8 mouse cellular contexts compared by ENCODE assay signal in the genomic region with DNA sequence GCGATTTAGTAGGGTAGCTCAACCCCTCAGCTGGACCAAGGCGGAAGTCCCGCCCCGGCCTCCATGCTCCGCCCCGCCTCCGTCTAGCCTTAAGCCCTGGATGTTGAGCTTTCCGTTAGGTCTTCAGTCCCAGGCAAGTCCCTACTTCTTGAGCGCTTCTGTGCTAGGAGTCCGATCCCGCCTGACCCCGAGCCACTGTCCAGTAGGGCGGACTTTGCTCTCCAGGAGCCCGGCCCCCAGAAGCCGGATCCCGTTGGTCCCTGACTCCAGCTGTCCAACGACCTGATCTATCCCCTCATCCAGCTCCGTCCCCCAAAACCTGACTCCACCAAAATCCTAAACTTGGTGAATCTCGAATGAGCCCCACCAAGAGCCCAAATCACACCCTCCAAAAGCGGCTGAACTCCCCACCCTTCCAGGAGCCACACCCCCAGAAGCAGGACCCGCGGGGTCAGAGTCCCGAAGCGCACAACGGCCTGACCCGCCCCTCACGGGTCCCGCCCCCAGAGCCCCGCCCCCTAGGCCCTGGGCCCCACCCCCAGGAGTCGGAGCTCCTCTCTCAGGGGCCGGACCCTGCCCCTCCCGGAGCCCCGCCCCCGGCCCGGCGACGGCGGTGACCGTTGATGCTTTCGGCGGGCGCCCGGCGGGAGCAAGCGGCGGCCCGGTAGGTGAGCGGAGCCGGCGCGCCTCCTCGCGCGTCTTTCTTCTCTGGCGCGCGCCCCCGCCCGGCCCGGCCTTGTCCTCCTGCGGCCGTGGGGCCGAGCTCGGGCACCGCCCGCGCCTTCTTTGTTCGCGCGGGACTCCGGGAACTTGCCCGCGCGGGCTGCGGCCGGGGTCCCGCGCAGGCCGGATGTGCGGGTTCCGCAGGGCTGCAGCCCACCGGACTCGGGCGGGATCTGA. TPM values are rescaled to one million over a fixed set of nuclear protein-coding genes. Genes with fewer than 3 reads are reported as not detected.
DNase-seq lines count a peak whose midpoint lies in the region; ATAC-seq and TF ChIP-seq lines count a peak whose summit lies in the region.

TSS of gene Rgs12 (plus strand) at position 585 of the 900 bp plus-strand sequence.

- no peaks in the 10 kb centered on the region for H3K36me3 ChIP-seq in ES-Bruce4 (ENCODE audit: control insufficient read depth, insufficient read depth, low read length, poor library complexity, severe bottlenecking)
- H3K36me3 ChIP-seq in forebrain, embryonic 13.5 days (ENCODE audit: poor library complexity, severe bottlenecking): peaks cover 16% of the 10 kb centered on the region
- no peaks in the 10 kb centered on the region for H3K36me3 ChIP-seq in lung, embryonic 15.5 days

- no peak within 1 kb of the TSS for H3K27ac ChIP-seq in ES-Bruce4 (ENCODE audit: insufficient read depth, low read length)
- H3K27ac ChIP-seq in forebrain, embryonic 13.5 days: peak within 1 kb of the TSS; percentile 94
- H3K27ac ChIP-seq in lung, embryonic 15.5 days: peak within 1 kb of the TSS; percentile 88
- H3K27ac ChIP-seq in olfactory bulb, adult 2 months (ENCODE audit: insufficient read depth, low read depth, low read length): peak within 1 kb of the TSS; percentile 38; the same call in 1 of the 2 replicates

- H3K4me3 ChIP-seq in ES-Bruce4 (ENCODE audit: low read depth, low read length): peak within 1 kb of the TSS; percentile 92
- peak within 1 kb of the TSS; percentile 88 for H3K4me3 ChIP-seq in forebrain, embryonic 13.5 days
- H3K4me3 ChIP-seq in lung, embryonic 15.5 days: peak within 1 kb of the TSS; percentile 96
- peak within 1 kb of the TSS; percentile 71 for H3K4me3 ChIP-seq in olfactory bulb, adult 2 months (ENCODE audit: insufficient read depth, low read depth, low read length)

- peak within 1 kb of the TSS; percentile 79 for H3K4me2 ChIP-seq in forebrain, embryonic 13.5 days
- peak within 1 kb of the TSS; percentile 82 for H3K4me2 ChIP-seq in lung, embryonic 15.5 days

- no peak for TF ChIP-seq EP300 in ES-Bruce4 (IDR thresholded peaks at IDR 0.05; ENCODE audit: insufficient read depth, low read depth, low read length)

- no peaks in the 10 kb centered on the region for H3K4me1 ChIP-seq in ES-Bruce4 (ENCODE audit: control insufficient read depth, insufficient read depth, low read length)
- peaks cover 35% of the 10 kb centered on the region for H3K4me1 ChIP-seq in forebrain, embryonic 13.5 days
- peaks cover 19% of the 10 kb centered on the region for H3K4me1 ChIP-seq in lung, embryonic 15.5 days
- peaks cover 18% of the 10 kb centered on the region; the same call in 1 of the 2 replicates for H3K4me1 ChIP-seq in olfactory bulb, adult 2 months (ENCODE audit: control insufficient read depth, insufficient read depth, low read length)

- no peak for TF ChIP-seq CTCF in ES-Bruce4 (IDR thresholded peaks at IDR 0.05; ENCODE audit: low read depth, low read length)
- no peak for TF ChIP-seq CTCF in olfactory bulb, adult 2 months (IDR thresholded peaks at IDR 0.05; ENCODE audit: insufficient read depth, low read depth, low read length)

- TF ChIP-seq POLR2A in ES-Bruce4 (IDR thresholded peaks at IDR 0.05; ENCODE audit: insufficient read depth, low read length): no peak
- no peak for TF ChIP-seq POLR2A in olfactory bulb, adult 2 months (IDR thresholded peaks at IDR 0.05; ENCODE audit: insufficient read depth, low read depth, low read length)

- WGBS in forebrain, embryonic 13.5 days: under 1% methylated on average over 82 of the region's 84 CpGs
- WGBS in large intestine, adult 2 months: under 1% methylated on average over 83 of the region's 84 CpGs
- under 1% methylated on average over 58 of the region's 84 CpGs for WGBS in lung, embryonic 15.5 days
- WGBS in olfactory bulb, adult 2 months: 2% methylated on average over 80 of the region's 84 CpGs

- intact Hi-C loops in heart, postnatal 10 days (cut with DNase I): no loop called here

- H3K9me3 ChIP-seq in ES-Bruce4 (replicated peaks; ENCODE audit: control insufficient read depth, insufficient read depth, low read length, poor library complexity, severe bottlenecking): no peaks in the 10 kb centered on the region
- peaks cover 5% of the 10 kb centered on the region; the same call in 1 of the 2 replicates for H3K9me3 ChIP-seq in forebrain, embryonic 13.5 days (replicated peaks)
- no peaks in the 10 kb centered on the region for H3K9me3 ChIP-seq in lung, embryonic 15.5 days

- H3K9ac ChIP-seq in ES-Bruce4 (ENCODE audit: low read depth, poor library complexity, severe bottlenecking): peak within 1 kb of the TSS; percentile 92
- peak within 1 kb of the TSS; percentile 98 for H3K9ac ChIP-seq in forebrain, embryonic 13.5 days
- H3K9ac ChIP-seq in lung, embryonic 15.5 days: peak within 1 kb of the TSS; percentile 89

- no peaks in the 10 kb centered on the region for H3K27me3 ChIP-seq in ES-Bruce4 (ENCODE audit: control insufficient read depth, insufficient read depth, low read length, poor library complexity, severe bottlenecking)
- H3K27me3 ChIP-seq in forebrain, embryonic 13.5 days: no peaks in the 10 kb centered on the region
- H3K27me3 ChIP-seq in lung, embryonic 15.5 days: no peaks in the 10 kb centered on the region

- ATAC-seq in forebrain, embryonic 13.5 days: peak; percentile 91
- peak; percentile 96 for ATAC-seq in lung, embryonic 15.5 days (ENCODE audit: borderline replicate concordance, extremely low read depth, low FRiP score, low TSS enrichment)

- DNase-seq in c-Kit-positive CD71-positive TER-119-negative erythroid progenitor cells, embryonic 14.5 days (ENCODE audit: low read depth): peak; percentile 73
- peak; percentile 89 to 91 for DNase-seq in heart, postnatal 10 days
- DNase-seq in large intestine, adult 2 months (ENCODE audit: low read depth, low spot score): peak; percentile 45
- DNase-seq in thymus, postnatal 0 days (ENCODE audit: low spot score): peak; percentile 82

RNA-seq across cellular contexts. Expression of gene Rgs12, which starts in this region (rescaled TPM):
- 23.4 and 27.0 TPM in 2 replicates for polyA plus RNA-seq in ES-Bruce4 (2011; ENCODE audit: insufficient read depth, insufficient read length, low read depth, missing spikeins)
- 64.7 and 71.2 TPM in 2 replicates for polyA plus RNA-seq in forebrain, embryonic 13.5 days (2015; fragmentation: Nextera tagmentation; extraction: Ambion mirVana)
- total RNA-seq in heart, postnatal 10 days (2021): 10 to 100 TPM; 32.5 to 36.5 TPM
- 7.5 and 8.8 TPM in 2 replicates for polyA plus RNA-seq in large intestine, adult 2 months (2012; rRNA removed)
- polyA plus RNA-seq in lung, embryonic 15.5 days (2015; fragmentation: Nextera tagmentation; extraction: Ambion mirVana): 32.3 and 35.3 TPM in 2 replicates
- 90.7 TPM in 1 of 2 replicates, not detected in the other for polyA plus RNA-seq in olfactory bulb, adult 2 months (2012; ENCODE audit: insufficient read depth, insufficient read length, low replicate concordance, missing spikeins)
- 19.2 and 25.0 TPM in 2 replicates for polyA plus RNA-seq in thymus, postnatal 0 days (2015; fragmentation: Nextera tagmentation; extraction: Ambion mirVana)
